Mouse (Mus musculus) cerebellum, adult 2 months (tissue): ENCODE measurements around the gene Gm11034.

ENCODE experiments used
- CTCF ChIP-seq: fragments of 200-500 bp; IDR thresholded peaks from 2 replicates; pipeline ENCODE4 v1.5.1; 2011; ENCODE audit warnings: low read depth, mild to moderate bottlenecking, control low read depth, low read length, moderate library complexity, borderline replicate concordance; ENCODE audit not compliant: insufficient read depth
- POLR2A ChIP-seq: fragments of 200-500 bp; IDR thresholded peaks from 2 replicates; pipeline ENCODE4 v1.6.1; 2011; ENCODE audit warnings: low read length, control low read depth, borderline replicate concordance; ENCODE audit not compliant: insufficient read depth

DNA sequence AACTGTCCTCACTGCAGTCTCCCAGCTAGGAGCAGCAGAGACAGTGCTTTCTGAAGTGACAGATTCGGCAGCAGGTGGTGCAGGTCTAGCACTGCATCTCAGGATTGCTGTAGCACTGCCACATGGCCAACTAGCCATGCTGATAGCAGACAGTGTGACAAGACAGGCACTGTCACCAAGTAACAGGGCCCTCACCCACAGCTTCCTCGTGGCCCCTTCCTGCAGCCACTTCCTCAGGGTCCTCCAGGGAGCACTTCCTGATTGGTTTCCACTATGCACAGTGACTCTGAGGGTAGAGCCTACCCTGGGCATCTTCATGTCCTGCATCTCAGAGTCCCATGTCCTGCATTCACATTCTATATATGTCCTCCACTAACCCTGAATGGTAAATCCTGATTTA, 31.2 kb upstream of the Gm11034 start:
- TF ChIP-seq POLR2A (no peak), CTCF (no peak)
